In genomic region chrX:95164140-95164539, GRCm38 (mm10) we compare ENCODE assay signal across 9 mouse cellular contexts. TPM values are rescaled to one million over a fixed set of nuclear protein-coding genes. Genes with fewer than 3 reads are reported as not detected.
DNase-seq lines count a peak whose midpoint lies in the region; ATAC-seq lines count a peak whose summit lies in the region.
"Had no signal": no experiment of that assay in that cellular context is flagged by ENCODE, and none has a peak within 500 bp of the region (broad histone marks: within the 10 kb centered on the region; RNA-seq: fewer than 3 reads in every experiment).

No protein-coding gene starts in this region.

- intact Hi-C loops in left cerebral cortex, postnatal 36 days (cut with DNase I): no loop called here
- intact Hi-C loops in heart, postnatal 25 days (cut with DNase I): loop anchor here (10.0 kb wide), 1 partner anchor 281 kb away; the partner anchor contains the start of gene Amer1

- H3K9ac ChIP-seq in embryonic facial prominence, embryonic 13.5 days: no peak overlapping the region
- H3K9ac ChIP-seq in forebrain, embryonic 12.5 days: no peak overlapping the region
- no peak overlapping the region for H3K9ac ChIP-seq in heart, embryonic 12.5 days
- H3K9ac ChIP-seq: embryonic facial prominence, embryonic 15.5 days had no signal

- H3K27me3 ChIP-seq in embryonic facial prominence, embryonic 13.5 days: peaks cover 26% of the 10 kb centered on the region
- peaks cover 52% of the 10 kb centered on the region for H3K27me3 ChIP-seq in embryonic facial prominence, embryonic 10.5 days (replicated peaks; ENCODE audit: low read depth, poor library complexity, severe bottlenecking)
- no peaks in the 10 kb centered on the region for H3K27me3 ChIP-seq in forebrain, embryonic 12.5 days
- H3K27me3 ChIP-seq in heart, embryonic 12.5 days (replicated peaks): no peaks in the 10 kb centered on the region
- H3K27me3 ChIP-seq: embryonic facial prominence, embryonic 15.5 days had no signal

- DNase-seq in embryonic facial prominence, embryonic 10.5 days (ENCODE audit: low spot score): no peak
- peak; percentile 70 for DNase-seq in 416B (ENCODE audit: low read depth)
- peak; percentile 23 to 31 for DNase-seq in left cerebral cortex, postnatal 36 days (ENCODE audit: low spot score in 2 of 2)
- DNase-seq in urinary bladder, postnatal 10 days (ENCODE audit: low spot score): no peak
- no peak for DNase-seq in heart, postnatal 25 days (ENCODE audit: low spot score)

- H3K4me3 ChIP-seq in embryonic facial prominence, embryonic 13.5 days: no peak overlapping the region
- H3K4me3 ChIP-seq in embryonic facial prominence, embryonic 10.5 days: no peak overlapping the region
- H3K4me3 ChIP-seq in forebrain, embryonic 12.5 days (replicated peaks): peak overlapping the region; percentile 13; the same call in 1 of the 2 replicates
- no peak overlapping the region for H3K4me3 ChIP-seq in heart, embryonic 12.5 days

- H3K36me3 ChIP-seq in embryonic facial prominence, embryonic 13.5 days: no peaks in the 10 kb centered on the region
- no peaks in the 10 kb centered on the region for H3K36me3 ChIP-seq in embryonic facial prominence, embryonic 10.5 days (replicated peaks)
- no peaks in the 10 kb centered on the region for H3K36me3 ChIP-seq in forebrain, embryonic 12.5 days (replicated peaks)
- no peaks in the 10 kb centered on the region for H3K36me3 ChIP-seq in heart, embryonic 12.5 days
- H3K36me3 ChIP-seq: embryonic facial prominence, embryonic 15.5 days had no signal

- no peaks in the 10 kb centered on the region for H3K4me1 ChIP-seq in embryonic facial prominence, embryonic 13.5 days
- H3K4me1 ChIP-seq in embryonic facial prominence, embryonic 10.5 days: 0 out of 2 replicates have a peak, but pooled peaks cover 4% of the 10 kb centered on the region
- H3K4me1 ChIP-seq in forebrain, embryonic 12.5 days: peaks cover 18% of the 10 kb centered on the region
- no peaks in the 10 kb centered on the region for H3K4me1 ChIP-seq in heart, embryonic 12.5 days (replicated peaks)
- H3K4me1 ChIP-seq: embryonic facial prominence, embryonic 15.5 days had no signal

- WGBS in embryonic facial prominence, embryonic 13.5 days: 71% methylated on average over 6 of the region's 6 CpGs
- WGBS in embryonic facial prominence, embryonic 10.5 days: 87% methylated on average over 6 of the region's 6 CpGs
- 57% methylated on average over 6 of the region's 6 CpGs for WGBS in forebrain, embryonic 12.5 days
- WGBS in heart, embryonic 12.5 days: 68% methylated on average over 6 of the region's 6 CpGs

- no peak overlapping the region for H3K27ac ChIP-seq in embryonic facial prominence, embryonic 13.5 days
- no peak overlapping the region for H3K27ac ChIP-seq in embryonic facial prominence, embryonic 10.5 days (replicated peaks)
- H3K27ac ChIP-seq in forebrain, embryonic 12.5 days: no peak overlapping the region
- H3K27ac ChIP-seq in heart, embryonic 12.5 days (ENCODE audit: poor library complexity, severe bottlenecking): no peak overlapping the region
- H3K27ac ChIP-seq: embryonic facial prominence, embryonic 15.5 days had no signal

- ATAC-seq in embryonic facial prominence, embryonic 13.5 days (ENCODE audit: insufficient number of reproducible peaks, insufficient read depth, low FRiP score, low TSS enrichment, low read depth): no peak
- no peak for ATAC-seq in forebrain, embryonic 12.5 days (ENCODE audit: low FRiP score)
- ATAC-seq in heart, embryonic 12.5 days (ENCODE audit: insufficient number of reproducible peaks, low FRiP score): no peak

- H3K9me3 ChIP-seq in embryonic facial prominence, embryonic 13.5 days: no peaks in the 10 kb centered on the region
- no peaks in the 10 kb centered on the region for H3K9me3 ChIP-seq in embryonic facial prominence, embryonic 10.5 days
- no peaks in the 10 kb centered on the region for H3K9me3 ChIP-seq in forebrain, embryonic 12.5 days
- H3K9me3 ChIP-seq in heart, embryonic 12.5 days (replicated peaks): no peaks in the 10 kb centered on the region
- H3K9me3 ChIP-seq: embryonic facial prominence, embryonic 15.5 days had no signal

- peak overlapping the region; percentile 18 for H3K4me2 ChIP-seq in embryonic facial prominence, embryonic 13.5 days
- H3K4me2 ChIP-seq in forebrain, embryonic 12.5 days: peak overlapping the region; percentile 62
- no peak overlapping the region for H3K4me2 ChIP-seq in heart, embryonic 12.5 days

RNA-seq across cellular contexts. Expression of gene Arhgef9, which starts 32.5 kb away (rescaled TPM):
- 20.8 and 25.0 TPM in 2 replicates for polyA plus RNA-seq in embryonic facial prominence, embryonic 13.5 days (2015; fragmentation: Nextera tagmentation; extraction: Ambion mirVana)
- 11.9 and 14.3 TPM in 2 replicates for polyA plus RNA-seq in embryonic facial prominence, embryonic 10.5 days (2016; fragmentation: Nextera tagmentation; extraction: Ambion mirVana)
- polyA plus RNA-seq in forebrain, embryonic 12.5 days (2016; fragmentation: Nextera tagmentation; extraction: Ambion mirVana): 24.2 and 24.9 TPM in 2 replicates
- total RNA-seq in left cerebral cortex, postnatal 36 days (2021): 100 to 1,000 TPM; 294 to 314 TPM
- total RNA-seq in heart, postnatal 25 days (2021): 10 to 100 TPM; 15.9 to 16.5 TPM
- 11.2 and 12.7 TPM in 2 replicates for polyA plus RNA-seq in heart, embryonic 12.5 days (2016; fragmentation: Nextera tagmentation; extraction: Ambion mirVana)

Comparison
In these comparisons a context has a peak if more than half of its experiments do, and no peak if none do; other contexts are left out.
1. DNase-seq: peak in 416B (single experiment) and left cerebral cortex, postnatal 36 days (2 of 2); none in embryonic facial prominence, embryonic 10.5 days (single experiment), urinary bladder, postnatal 10 days (single experiment) and heart, postnatal 25 days (single experiment).